Mouse (Mus musculus) hindbrain, embryonic 13.5 days (tissue): ENCODE data around the gene Ltb4r2. TPM values are rescaled to one million over a fixed set of nuclear protein-coding genes. Genes with fewer than 3 reads are reported as not detected.
"Not testable (repeated sequence)": the region's sequence is repeated elsewhere in the genome, so short reads cannot be mapped to it uniquely, and the experiment has no call there.

Experiments used
- ATAC-seq: fragments of 200-750 bp; cut with Nextera tagmentation; 2 replicates; pipeline ENCODE4 v1.8.0; 2017; ENCODE audit warnings: moderate TSS enrichment; ENCODE audit not compliant: low FRiP score
- H3K27ac ChIP-seq: fragments of 300-500 bp; sonication (generic); 2 replicates; pipeline ENCODE4 v1.5.1; 2015; ENCODE audit warnings: inconsistent platforms, mild to moderate bottlenecking, moderate library complexity
- H3K27me3 ChIP-seq: fragments of 300-500 bp; sonication (generic); 2 replicates; pipeline ENCODE4 v1.6.1; 2015; ENCODE audit warnings: mild to moderate bottlenecking, inconsistent platforms
- H3K36me3 ChIP-seq: fragments of 300-500 bp; sonication (generic); 2 replicates; pipeline ENCODE4 v1.6.1; 2015; ENCODE audit warnings: mild to moderate bottlenecking, inconsistent platforms
- H3K4me1 ChIP-seq: fragments of 300-500 bp; sonication (generic); replicated peaks from 2 replicates; pipeline ENCODE4 v1.6.1; 2015; ENCODE audit warnings: inconsistent platforms
- H3K4me2 ChIP-seq: fragments of 300-500 bp; sonication (generic); 2 replicates; pipeline ENCODE4 v1.6.1; 2015; ENCODE audit warnings: inconsistent platforms, mild to moderate bottlenecking, moderate library complexity
- H3K4me3 ChIP-seq: fragments of 300-500 bp; sonication (generic); 2 replicates; pipeline ENCODE4 v1.5.1; 2015; ENCODE audit warnings: mild to moderate bottlenecking, inconsistent platforms
- H3K9ac ChIP-seq: fragments of 300-500 bp; sonication (generic); 2 replicates; pipeline ENCODE4 v1.6.1; 2015; ENCODE audit warnings: mild to moderate bottlenecking, inconsistent platforms
- H3K9me3 ChIP-seq: fragments of 300-500 bp; sonication (generic); 2 replicates; pipeline ENCODE4 v1.6.1; 2016; ENCODE audit warnings: inconsistent platforms
- WGBS: fragments of 180-500 bp; shearing (Covaris S2); methylation state at CpG from one replicate; pipeline ENCODE4 v1.1.7; 2015; 5-methylcytosine and 5-hydroxymethylcytosine counted together
- polyA plus RNA-seq: library from polyadenylated mRNA; unstranded; fragments of >200 nt; fragmentation: Nextera tagmentation; extraction: Ambion mirVana; gene quantifications from 2 replicates; pipeline ENCODE4 v1.2.1, GENCODE M21; 2015

Gene Ltb4r2
- polyA plus RNA-seq, 1 experiment from 2014 or later = 0.56 TPM

DNA sequence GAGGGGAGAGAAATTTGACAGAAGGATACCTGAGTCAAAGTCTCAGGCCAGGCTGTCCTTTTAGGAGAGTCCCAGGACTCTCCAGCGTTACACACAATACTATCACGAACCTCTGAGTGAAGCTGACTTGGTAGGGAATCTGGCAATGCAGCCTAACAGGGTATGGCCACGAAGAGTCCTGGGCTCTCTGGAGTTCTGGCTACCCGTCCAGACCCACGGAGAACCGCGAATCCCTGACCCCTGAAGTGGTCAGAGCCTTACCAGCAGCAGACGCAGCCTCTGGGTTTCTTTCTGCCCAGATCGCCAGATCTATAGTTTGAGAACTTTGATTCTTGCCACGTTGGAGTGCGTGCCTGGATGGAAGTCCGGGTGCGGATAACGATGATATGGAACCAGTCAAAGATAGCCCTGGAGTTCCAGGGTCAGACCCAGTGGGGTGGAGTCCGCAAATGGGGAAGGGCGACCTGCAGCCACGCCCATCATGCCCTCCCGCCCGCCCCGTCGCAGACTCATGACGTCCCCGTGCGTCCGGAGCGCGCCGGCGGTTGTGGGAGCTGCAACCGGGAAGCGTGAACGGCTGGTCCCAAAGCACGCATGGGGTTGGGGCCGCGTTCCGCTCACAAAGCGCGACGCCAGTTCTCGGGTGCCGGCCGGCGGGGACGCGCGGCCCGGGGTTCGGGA lies 15.9 kb upstream of the Ltb4r2 start, which contains the start of the genes Dhrs1 and Nop9:
Gene Dhrs1 (minus strand): TSS at position 511 of the 681 bp plus-strand sequence.
Gene Nop9 (plus strand): TSS at position 514 of the 681 bp plus-strand sequence.
- H3K27ac ChIP-seq = peak within 1 kb of the TSS; percentile 64
- H3K4me3 ChIP-seq = peak within 1 kb of the TSS; percentile 59
- peaks cover 31% of the 10 kb centered on the region for H3K36me3 ChIP-seq
- no peaks in the 10 kb centered on the region for H3K27me3 ChIP-seq
- no peaks in the 10 kb centered on the region for H3K9me3 ChIP-seq
- H3K4me2 ChIP-seq = peak within 1 kb of the TSS; percentile 99
- peak; percentile 83 for ATAC-seq
- peak within 1 kb of the TSS; percentile 77 for H3K9ac ChIP-seq
- H3K4me1 ChIP-seq = peaks cover 46% of the 10 kb centered on the region
- 1% methylated on average over 48 of the region's 48 CpGs for WGBS

DNA sequence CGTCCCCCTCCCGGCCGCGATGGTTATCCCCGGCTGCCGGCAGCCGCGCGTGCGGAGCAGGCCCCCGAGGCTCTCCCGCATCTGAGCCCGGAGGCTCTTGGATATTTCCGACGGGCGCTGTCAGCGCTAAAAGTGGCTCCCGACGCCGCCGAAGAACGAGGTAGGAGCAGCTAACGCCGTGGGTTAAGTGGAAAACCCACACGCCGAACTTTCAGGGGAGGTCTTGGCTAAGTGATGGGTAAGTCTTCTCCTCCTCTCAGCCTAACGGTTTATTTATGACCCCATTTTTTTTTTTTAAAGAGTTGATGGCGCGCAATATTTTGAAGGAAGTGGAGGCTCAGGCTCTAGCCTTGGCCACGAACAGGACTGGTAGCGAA lies 15.4 kb upstream of the Ltb4r2 start:
- Histone ChIP-seq H3K27me3 (no peaks in the 10 kb centered on the region), H3K36me3 (peaks cover 31% of the 10 kb centered on the region), H3K4me2 (peak overlapping the region; percentile 99), H3K4me1 (peaks cover 46% of the 10 kb centered on the region), H3K27ac (peak overlapping the region; percentile 64), H3K9me3 (no peaks in the 10 kb centered on the region), H3K4me3 (peak overlapping the region; percentile 59), H3K9ac (peak overlapping the region; percentile 77)
- no peak; the same call in 1 of the 2 replicates for ATAC-seq
- WGBS = under 1% methylated on average over 31 of the region's 31 CpGs

DNA sequence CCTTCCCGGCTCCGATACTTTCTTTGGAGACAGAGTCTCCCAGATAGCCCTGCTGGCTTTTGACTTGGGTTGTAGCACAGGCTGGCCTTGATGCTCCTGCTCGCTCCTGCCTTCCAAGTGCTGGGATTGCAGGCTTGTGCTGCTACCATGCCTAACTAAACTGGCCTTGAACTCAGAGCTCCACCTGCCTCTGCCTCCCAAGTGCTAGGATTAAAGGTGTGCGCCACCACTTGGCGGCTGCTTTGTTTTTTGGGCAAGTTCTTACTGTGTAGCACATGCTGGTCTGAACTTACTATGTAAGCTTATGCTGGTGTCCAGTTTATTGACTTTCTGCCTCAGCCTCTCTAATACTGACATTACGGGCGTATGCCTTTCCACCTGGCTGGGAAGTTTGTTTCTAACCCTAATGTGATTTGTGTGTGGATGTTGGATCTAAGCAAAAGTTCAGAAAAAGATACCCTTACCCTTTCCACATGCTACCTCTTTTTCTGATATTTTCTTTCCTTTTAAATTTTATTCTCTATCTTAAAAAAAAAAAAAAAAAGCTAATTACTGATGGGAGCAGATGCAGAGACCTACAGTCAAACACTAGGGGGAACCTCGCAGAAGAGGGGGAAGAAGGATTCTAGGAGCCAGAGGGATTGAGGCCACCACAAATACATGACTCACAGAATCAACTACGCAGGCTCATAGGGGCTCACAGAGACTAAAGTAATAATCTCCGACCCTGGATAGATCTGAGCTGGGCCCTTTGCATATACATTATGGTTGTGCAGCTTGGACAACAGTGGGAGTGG lies 14.0 kb upstream of the Ltb4r2 start:
- peaks cover 37% of the 10 kb centered on the region for H3K36me3 ChIP-seq
- H3K4me1 ChIP-seq = peaks cover 43% of the 10 kb centered on the region
- H3K9ac ChIP-seq = no peak overlapping the region
- H3K27me3 ChIP-seq = no peaks in the 10 kb centered on the region
- no peaks in the 10 kb centered on the region for H3K9me3 ChIP-seq
- peak overlapping the region; percentile 99 for H3K4me2 ChIP-seq
- 91% methylated on average over 10 of the region's 10 CpGs for WGBS
- no peak for ATAC-seq
- no peak overlapping the region for H3K27ac ChIP-seq
- H3K4me3 ChIP-seq = peak overlapping the region; percentile 59

DNA sequence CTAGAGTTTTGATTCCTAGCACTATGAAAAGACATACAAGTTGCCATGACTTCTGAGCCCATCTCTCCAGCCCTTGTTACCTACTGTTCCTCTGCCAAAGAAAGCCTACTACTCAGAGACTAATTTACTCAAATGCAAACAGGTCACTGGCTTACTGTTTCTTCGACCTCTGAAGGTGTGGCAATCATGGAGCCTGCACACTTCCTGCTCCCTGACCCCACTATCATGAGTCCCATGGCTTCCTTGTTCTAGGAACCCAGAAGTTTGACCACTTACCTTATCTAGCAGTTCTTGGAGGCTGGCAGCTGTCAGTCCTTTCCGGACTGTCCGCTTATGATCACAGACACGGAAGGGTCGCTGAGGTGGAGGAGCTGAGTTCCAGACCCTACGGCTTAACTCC lies 3.7 kb upstream of the Ltb4r2 start:
- Histone ChIP-seq H3K27ac (no peak overlapping the region), H3K36me3 (peaks cover 44% of the 10 kb centered on the region), H3K4me3 (no peak overlapping the region), H3K9ac (no peak overlapping the region), H3K9me3 (no peaks in the 10 kb centered on the region), H3K4me2 (no peak overlapping the region), H3K4me1 (peaks cover 24% of the 10 kb centered on the region), H3K27me3 (peaks cover 22% of the 10 kb centered on the region)
- no peak for ATAC-seq
- WGBS = 90% methylated on average over 6 of the region's 6 CpGs

DNA sequence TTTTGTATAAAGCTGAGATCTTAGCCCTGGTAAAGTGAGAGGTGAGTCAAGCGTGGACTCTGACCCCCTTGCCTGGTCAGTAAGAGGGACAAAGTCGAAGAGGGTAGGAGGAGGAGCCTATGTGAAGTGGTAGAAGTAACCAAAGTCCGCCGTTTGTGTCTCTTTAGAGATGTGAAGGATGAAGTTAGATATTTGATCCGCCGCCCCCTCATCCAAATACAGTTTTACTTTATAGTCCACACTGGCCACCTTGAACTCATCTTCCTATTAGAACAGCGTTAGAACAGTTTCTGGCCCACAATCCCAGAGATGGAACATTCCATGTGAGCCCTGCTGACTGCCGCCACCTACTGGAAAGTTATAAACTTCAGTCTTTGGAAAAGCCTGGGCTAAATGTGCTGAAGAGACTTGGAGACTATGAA lies 2.9 kb upstream of the Ltb4r2 start, which contains the start of gene Cideb:
Gene Cideb (minus strand): TSS at position 96 of the 422 bp plus-strand sequence.
- Histone ChIP-seq H3K4me3 (no peak within 1 kb of the TSS), H3K9ac (no peak within 1 kb of the TSS), H3K27ac (no peak within 1 kb of the TSS), H3K27me3 (peaks cover 30% of the 10 kb centered on the region), H3K9me3 (no peaks in the 10 kb centered on the region), H3K4me2 (0 out of 2 replicates have a peak within 1 kb of the TSS, but pooled peaks have one; percentile 27), H3K4me1 (peaks cover 29% of the 10 kb centered on the region), H3K36me3 (peaks cover 35% of the 10 kb centered on the region)
- WGBS = 30% methylated on average over 8 of the region's 8 CpGs
- ATAC-seq = no peak

DNA sequence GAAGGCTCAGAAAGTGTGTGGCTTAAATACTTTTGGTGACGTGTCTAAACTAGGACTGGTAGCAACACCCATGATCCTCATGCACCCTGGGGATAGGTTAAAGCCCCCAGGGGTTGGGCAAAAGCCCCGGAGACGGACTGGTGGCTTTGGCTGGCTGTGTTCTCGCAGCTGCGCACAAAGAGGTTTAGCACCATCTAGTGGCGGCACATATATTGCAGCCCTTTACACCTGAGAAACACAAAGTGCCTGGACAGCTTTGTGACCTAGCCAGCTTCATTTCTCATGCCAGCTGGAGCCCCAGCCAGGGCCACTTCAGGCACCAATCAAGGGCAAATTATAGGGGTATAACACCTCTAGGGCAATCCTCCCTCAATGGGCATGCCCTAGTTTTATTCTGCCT lies 1.1 kb upstream of the Ltb4r2 start:
- H3K4me2 ChIP-seq = peak overlapping the region; percentile 17; the same call in 1 of the 2 replicates
- H3K9me3 ChIP-seq, H3K9ac ChIP-seq, H3K4me3 ChIP-seq, H3K27ac ChIP-seq: not testable (repeated sequence)
- WGBS = under 1% methylated on average over 6 of the region's 6 CpGs
- peak; percentile 32; the same call in 1 of the 2 replicates for ATAC-seq
- peaks cover 18% of the 10 kb centered on the region for H3K36me3 ChIP-seq
- peaks cover 48% of the 10 kb centered on the region for H3K27me3 ChIP-seq
- H3K4me1 ChIP-seq = peaks cover 29% of the 10 kb centered on the region

DNA sequence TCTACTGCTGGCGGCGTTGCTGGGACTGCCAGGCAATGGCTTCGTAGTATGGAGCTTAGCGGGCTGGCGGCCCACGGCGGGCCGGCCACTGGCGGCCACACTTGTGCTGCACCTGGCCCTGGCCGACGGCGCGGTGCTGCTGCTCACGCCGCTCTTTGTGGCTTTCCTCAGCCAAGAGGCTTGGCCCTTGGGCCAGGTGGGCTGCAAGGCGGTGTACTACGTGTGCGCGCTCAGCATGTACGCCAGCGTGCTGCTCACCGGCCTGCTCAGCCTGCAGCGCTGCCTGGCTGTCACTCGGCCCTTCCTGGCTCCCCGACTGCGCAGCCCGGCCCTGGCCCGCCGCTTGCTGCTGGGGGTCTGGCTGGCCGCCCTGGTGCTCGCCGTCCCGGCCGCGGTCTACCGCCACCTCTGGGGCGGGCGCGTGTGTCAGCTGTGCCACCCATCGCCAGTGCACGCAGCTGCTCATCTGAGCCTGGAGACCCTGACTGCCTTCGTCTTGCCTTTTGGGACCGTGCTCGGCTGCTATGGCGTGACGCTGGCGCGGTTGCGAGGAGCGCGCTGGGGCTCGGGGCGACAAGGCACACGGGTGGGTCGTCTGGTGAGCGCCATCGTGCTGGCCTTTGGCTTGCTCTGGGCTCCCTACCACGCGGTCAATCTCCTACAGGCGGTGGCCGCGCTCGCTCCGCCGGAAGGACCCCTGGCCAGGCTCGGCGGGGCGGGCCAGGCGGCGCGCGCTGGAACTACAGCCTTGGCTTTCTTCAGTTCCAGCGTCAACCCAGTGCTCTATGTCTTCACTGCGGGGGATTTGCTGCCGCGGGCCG lies 983 bp downstream of the Ltb4r2 start:
- H3K4me2 ChIP-seq = peak overlapping the region; percentile 86
- H3K4me1 ChIP-seq = peaks cover 29% of the 10 kb centered on the region
- H3K27ac ChIP-seq = peak overlapping the region; percentile 72
- peak overlapping the region; percentile 55 for H3K4me3 ChIP-seq
- peak; percentile 82 for ATAC-seq
- peak overlapping the region; percentile 83 for H3K9ac ChIP-seq
- H3K36me3 ChIP-seq = no peaks in the 10 kb centered on the region
- H3K27me3 ChIP-seq = peaks cover 68% of the 10 kb centered on the region
- WGBS = under 1% methylated on average over 77 of the region's 77 CpGs
- no peaks in the 10 kb centered on the region for H3K9me3 ChIP-seq

DNA sequence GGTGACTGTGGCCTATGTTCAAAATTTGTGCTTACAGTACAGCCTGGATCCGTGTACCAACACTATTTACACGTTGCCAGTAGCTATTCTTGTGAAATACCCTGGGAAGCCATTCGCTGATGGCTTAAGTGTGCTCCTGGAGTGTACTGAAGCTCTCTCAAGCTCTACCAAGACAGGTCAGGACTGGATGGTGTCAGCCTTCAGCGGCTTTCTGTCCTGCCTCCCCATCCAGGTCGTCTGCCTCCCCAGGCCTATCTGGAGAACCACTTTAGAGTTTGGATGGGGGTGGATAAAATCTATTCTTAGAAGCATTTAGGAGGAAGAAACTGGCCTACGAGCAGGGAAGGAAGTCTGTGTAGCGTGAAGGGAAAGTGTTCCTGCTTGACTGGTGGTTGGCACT lies 1.9 kb downstream of the Ltb4r2 start:
- Histone ChIP-seq H3K27ac (no peak overlapping the region), H3K4me1 (peaks cover 37% of the 10 kb centered on the region), H3K36me3 (no peaks in the 10 kb centered on the region), H3K9me3 (no peaks in the 10 kb centered on the region), H3K4me3 (0 out of 2 replicates have a peak overlapping the region, but pooled peaks have one; percentile 55), H3K9ac (no peak overlapping the region), H3K4me2 (peak overlapping the region; percentile 86; the same call in 1 of the 2 replicates), H3K27me3 (peaks cover 77% of the 10 kb centered on the region)
- no peak for ATAC-seq
- 69% methylated on average over 7 of the region's 7 CpGs for WGBS

DNA sequence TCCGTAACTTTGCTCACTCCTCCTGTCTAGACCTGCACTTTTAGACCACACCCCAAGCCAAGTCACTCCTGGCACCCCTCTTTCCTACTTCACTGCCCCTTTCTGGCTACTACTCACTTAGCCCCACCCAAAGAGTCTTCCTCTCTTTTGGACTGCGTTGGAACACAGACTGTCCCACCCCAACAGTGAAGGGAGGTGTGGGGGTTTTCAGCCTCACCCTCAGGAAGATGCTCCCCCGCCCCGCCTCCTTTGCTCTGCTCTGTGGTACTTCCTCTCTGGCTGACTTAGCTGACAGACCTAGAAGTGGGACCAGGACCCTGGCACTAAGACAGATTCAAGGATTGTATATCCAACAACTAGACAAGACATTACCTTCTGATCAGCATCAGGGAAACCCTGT lies 4.5 kb downstream of the Ltb4r2 start, which contains the start of gene Ltb4r1:
Gene Ltb4r1 (plus strand): TSS at position 267 of the 400 bp plus-strand sequence.
- Histone ChIP-seq H3K27me3 (peaks cover 96% of the 10 kb centered on the region), H3K9ac (no peak within 1 kb of the TSS), H3K36me3 (no peaks in the 10 kb centered on the region), H3K9me3 (no peaks in the 10 kb centered on the region), H3K4me2 (no peak within 1 kb of the TSS), H3K4me3 (no peak within 1 kb of the TSS), H3K27ac (no peak within 1 kb of the TSS), H3K4me1 (peaks cover 30% of the 10 kb centered on the region)
- no peak for ATAC-seq
- WGBS = 80% methylated on average over 4 of the region's 4 CpGs

DNA sequence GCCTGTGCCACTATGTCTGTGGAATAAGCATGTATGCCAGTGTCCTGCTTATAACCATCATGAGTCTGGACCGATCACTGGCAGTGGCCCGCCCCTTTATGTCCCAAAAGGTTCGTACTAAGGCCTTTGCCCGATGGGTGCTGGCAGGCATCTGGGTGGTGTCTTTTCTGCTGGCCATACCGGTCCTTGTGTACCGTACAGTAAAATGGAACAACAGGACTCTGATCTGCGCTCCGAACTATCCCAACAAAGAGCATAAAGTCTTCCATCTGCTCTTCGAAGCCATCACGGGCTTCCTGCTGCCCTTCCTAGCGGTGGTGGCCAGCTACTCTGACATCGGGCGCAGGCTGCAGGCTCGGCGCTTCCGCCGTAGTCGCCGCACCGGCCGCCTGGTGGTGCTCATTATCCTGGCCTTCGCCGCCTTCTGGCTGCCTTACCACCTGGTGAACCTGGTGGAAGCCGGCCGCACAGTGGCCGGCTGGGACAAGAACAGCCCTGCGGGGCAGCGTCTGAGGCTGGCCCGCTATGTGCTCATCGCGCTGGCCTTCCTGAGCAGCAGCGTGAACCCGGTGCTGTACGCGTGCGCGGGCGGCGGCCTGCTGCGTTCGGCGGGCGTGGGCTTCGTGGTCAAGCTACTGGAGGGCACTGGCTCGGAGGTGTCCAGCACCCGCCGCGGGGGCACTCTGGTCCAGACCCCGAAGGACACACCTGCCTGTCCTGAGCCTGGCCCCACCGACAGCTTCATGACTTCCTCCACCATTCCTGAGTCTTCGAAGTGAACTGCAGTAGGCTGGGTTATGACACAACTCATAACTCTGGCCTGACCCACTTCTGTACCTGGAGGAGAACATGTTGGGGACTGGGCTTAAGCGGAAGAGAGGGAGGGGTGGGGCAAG lies 6.5 kb downstream of the Ltb4r2 start:
- WGBS = 11% methylated on average over 52 of the region's 52 CpGs
- H3K4me3 ChIP-seq = peak overlapping the region; percentile 47
- peak overlapping the region; percentile 77 for H3K9ac ChIP-seq
- peaks cover 92% of the 10 kb centered on the region for H3K27me3 ChIP-seq
- H3K36me3 ChIP-seq = no peaks in the 10 kb centered on the region
- H3K4me1 ChIP-seq = peaks cover 13% of the 10 kb centered on the region
- no peak overlapping the region for H3K27ac ChIP-seq
- no peaks in the 10 kb centered on the region for H3K9me3 ChIP-seq
- peak overlapping the region; percentile 74 for H3K4me2 ChIP-seq
- ATAC-seq = peak; percentile 80

DNA sequence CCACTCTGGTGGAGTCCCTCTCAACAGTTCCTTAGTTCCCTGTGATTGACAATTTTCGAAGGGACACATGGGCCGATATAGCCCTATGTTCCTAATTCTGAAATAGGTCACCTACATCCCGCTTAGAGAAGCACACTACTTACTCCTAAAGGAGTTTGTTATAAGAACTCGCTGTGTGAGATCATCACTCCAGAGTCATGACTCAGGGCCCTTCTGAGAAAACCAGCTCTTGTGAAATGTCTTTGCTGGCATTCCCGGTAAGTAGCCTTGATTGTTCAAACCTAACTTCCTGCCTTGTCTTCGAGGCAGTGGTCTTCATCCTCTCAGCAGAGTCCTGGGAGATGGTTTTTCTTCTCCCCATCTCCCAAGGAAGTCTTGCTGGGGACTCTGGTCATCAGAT lies 7.3 kb downstream of the Ltb4r2 start:
- Histone ChIP-seq H3K27ac (no peak overlapping the region), H3K4me1 (peaks cover 10% of the 10 kb centered on the region), H3K4me3 (no peak overlapping the region), H3K36me3 (no peaks in the 10 kb centered on the region), H3K9ac (no peak overlapping the region), H3K27me3 (peaks cover 89% of the 10 kb centered on the region), H3K4me2 (0 out of 2 replicates have a peak overlapping the region, but pooled peaks have one; percentile 74), H3K9me3 (no peaks in the 10 kb centered on the region)
- WGBS = 88% methylated on average over 6 of the region's 6 CpGs
- no peak for ATAC-seq
